Mouse (Mus musculus) kidney, embryonic 16.5 days (tissue): ENCODE data around the gene Hbb-bh1. TPM values are rescaled to one million over a fixed set of nuclear protein-coding genes. Genes with fewer than 3 reads are reported as not detected.

ENCODE experiments used
- ATAC-seq: fragments of 200-750 bp; cut with Nextera tagmentation; 2 replicates; pipeline ENCODE4 v1.8.0; 2017; ENCODE audit warnings: moderate TSS enrichment; ENCODE audit not compliant: low FRiP score, low TSS enrichment
- H3K27ac ChIP-seq: fragments of 300-500 bp; sonication (generic); 2 replicates; pipeline ENCODE4 v1.5.1; 2014; ENCODE audit warnings: low read length
- H3K27me3 ChIP-seq: fragments of 300-500 bp; sonication (generic); 2 replicates; pipeline ENCODE4 v1.6.1; 2014; ENCODE audit warnings: low read length, control low read depth, mixed read lengths; ENCODE audit not compliant: insufficient read depth
- H3K36me3 ChIP-seq: fragments of 300-500 bp; sonication (generic); 2 replicates; pipeline ENCODE4 v1.6.1; 2014; ENCODE audit warnings: low read length, control low read depth, mixed read lengths; ENCODE audit not compliant: insufficient read depth
- H3K4me1 ChIP-seq: fragments of 300-500 bp; sonication (generic); 2 replicates; pipeline ENCODE4 v1.6.1; 2014; ENCODE audit warnings: low read length, control low read depth, mixed read lengths; ENCODE audit not compliant: insufficient read depth
- H3K4me2 ChIP-seq: fragments of 300-500 bp; sonication (generic); replicated peaks from 2 replicates; pipeline ENCODE4 v1.6.1; 2014; ENCODE audit warnings: low read depth, low read length
- H3K4me3 ChIP-seq: fragments of 300-500 bp; sonication (generic); 2 replicates; pipeline ENCODE4 v1.5.1; 2014; ENCODE audit warnings: mild to moderate bottlenecking, low read length
- H3K9ac ChIP-seq: fragments of 300-500 bp; sonication (generic); replicated peaks from 2 replicates; pipeline ENCODE4 v1.6.1; 2014; ENCODE audit warnings: low read length
- H3K9me3 ChIP-seq: fragments of 300-500 bp; sonication (generic); 2 replicates; pipeline ENCODE4 v1.6.1; 2016; ENCODE audit warnings: low read length, control low read depth
- WGBS: fragments of 180-500 bp; shearing (Covaris S2); extraction: QIAGEN DNeasy Blood & Tissue Kit; methylation state at CpG from one replicate; pipeline ENCODE4 v1.1.7; 2014; 5-methylcytosine and 5-hydroxymethylcytosine counted together
- polyA plus RNA-seq: library from polyadenylated mRNA; unstranded; fragments of >200 nt; fragmentation: Nextera tagmentation; extraction: Ambion mirVana; gene quantifications from 2 replicates; pipeline ENCODE4 v1.2.1, GENCODE M21; 2015

Gene Hbb-bh1
- polyA plus RNA-seq, 1 experiment from 2014 or later: 0.92 TPM

DNA sequence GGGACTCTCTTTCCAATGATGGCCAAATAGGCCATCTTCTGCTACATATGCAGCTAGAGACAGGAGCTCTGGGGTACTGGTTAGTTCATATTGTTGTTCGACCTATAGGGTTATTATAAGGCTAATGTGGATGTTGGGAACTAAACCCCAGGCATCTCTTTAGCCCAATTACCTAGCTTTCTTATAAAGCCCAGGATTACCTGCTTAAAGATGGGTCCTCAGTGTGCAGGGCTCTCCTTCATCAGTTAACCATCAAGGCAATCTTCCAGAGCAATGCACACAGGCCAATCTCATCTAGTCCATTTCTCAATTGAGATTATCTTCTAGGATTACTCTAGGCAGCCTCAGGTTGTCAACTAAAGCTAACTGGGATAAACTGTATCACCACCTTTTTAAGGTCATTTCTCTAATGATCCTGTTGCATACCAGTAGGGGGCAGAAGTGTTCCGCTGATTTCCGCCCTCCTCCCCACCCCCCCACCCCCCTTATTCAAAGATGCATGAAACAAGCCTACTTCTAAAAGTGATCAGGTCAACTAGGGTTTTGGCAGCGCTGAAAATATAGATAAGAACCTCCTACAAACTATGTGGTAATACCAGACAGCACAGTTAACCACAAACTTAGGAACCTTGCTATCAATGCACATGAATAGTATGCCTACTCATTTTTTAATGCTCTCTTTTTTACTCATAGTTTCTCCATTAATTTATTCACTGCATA lies 50.1 kb downstream of the Hbb-bh1 start:
- Histone ChIP-seq H3K4me1 (no peaks in the 10 kb centered on the region), H3K36me3 (no peaks in the 10 kb centered on the region), H3K9me3 (no peaks in the 10 kb centered on the region), H3K4me3 (no peak overlapping the region), H3K9ac (no peak overlapping the region), H3K27me3 (no peaks in the 10 kb centered on the region), H3K4me2 (no peak overlapping the region), H3K27ac (no peak overlapping the region)
- ATAC-seq: no peak
- WGBS: 31% methylated on average over 4 of the region's 4 CpGs

DNA sequence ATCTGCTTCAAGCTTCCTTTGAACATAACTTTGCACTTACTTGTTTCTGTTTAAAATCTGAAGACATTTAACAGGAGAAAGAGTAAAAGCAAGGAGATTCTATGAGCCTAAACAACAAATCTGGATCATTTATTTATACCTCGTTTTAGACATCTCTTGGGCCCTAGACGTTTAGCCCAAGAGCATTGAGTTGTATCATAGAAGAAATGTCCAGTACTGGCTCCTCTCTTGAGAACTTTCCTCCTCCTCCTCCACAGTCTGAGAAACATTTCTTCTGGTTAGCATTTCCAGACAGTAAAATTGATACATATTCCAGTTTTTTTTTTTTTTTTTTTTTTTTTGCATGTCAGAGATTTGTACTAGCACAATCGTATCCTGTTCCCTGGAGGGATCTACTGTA lies 51.2 kb downstream of the Hbb-bh1 start, which contains the start of gene Olfr67:
TSS of gene Olfr67 (minus strand) at position 101 of the 400 bp plus-strand sequence.
- H3K4me1 ChIP-seq: no peaks in the 10 kb centered on the region
- ATAC-seq: no peak
- H3K9ac ChIP-seq: no peak within 1 kb of the TSS
- H3K4me2 ChIP-seq: no peak within 1 kb of the TSS
- no peak within 1 kb of the TSS for H3K27ac ChIP-seq
- no peaks in the 10 kb centered on the region for H3K27me3 ChIP-seq
- no peaks in the 10 kb centered on the region for H3K36me3 ChIP-seq
- H3K4me3 ChIP-seq: no peak within 1 kb of the TSS
- WGBS: 76% methylated on average over 3 of the region's 3 CpGs
- no peaks in the 10 kb centered on the region for H3K9me3 ChIP-seq

Other genes with a start within 250 kb of the Hbb-bh1 start
- gene Olfr619, start 242.6 kb downstream of the Hbb-bh1 start, polyA plus RNA-seq: not detected in 2 replicates
- not detected in 2 replicates for gene Olfr620, start 230.6 kb downstream of the Hbb-bh1 start, polyA plus RNA-seq
- gene Olfr622, start 200.5 kb downstream of the Hbb-bh1 start, polyA plus RNA-seq: not detected in 2 replicates
- not detected in 2 replicates for gene Olfr623, start 179.5 kb downstream of the Hbb-bh1 start, polyA plus RNA-seq
- 0.02 and 0.04 TPM in 2 replicates for gene Olfr624, start 172.0 kb downstream of the Hbb-bh1 start, polyA plus RNA-seq
- gene Olfr625-ps1, start 160.4 kb downstream of the Hbb-bh1 start, polyA plus RNA-seq: not detected in 2 replicates
- not detected in 2 replicates for gene Olfr243, start 128.5 kb downstream of the Hbb-bh1 start, polyA plus RNA-seq
- not detected in 2 replicates for gene Olfr628, start 112.8 kb downstream of the Hbb-bh1 start, polyA plus RNA-seq
- not detected in 2 replicates for gene Olfr629, start 98.2 kb downstream of the Hbb-bh1 start, polyA plus RNA-seq
- gene Olfr630, start 85.8 kb downstream of the Hbb-bh1 start, polyA plus RNA-seq: not detected in 2 replicates
- gene Olfr69, start 71.6 kb downstream of the Hbb-bh1 start, polyA plus RNA-seq: not detected in 2 replicates
- not detected in 2 replicates for gene Olfr68, start 63.5 kb downstream of the Hbb-bh1 start, polyA plus RNA-seq
- gene Olfr67, start 51.3 kb downstream of the Hbb-bh1 start, polyA plus RNA-seq: not detected in 2 replicates
- 2,178 and 2,179 TPM in 2 replicates for gene Hbb-bt, start 29.2 kb downstream of the Hbb-bh1 start, polyA plus RNA-seq
- gene Hbb-bs, start 15.1 kb downstream of the Hbb-bh1 start, polyA plus RNA-seq: 7,235 and 7,674 TPM in 2 replicates
- gene Hbb-bh2, start 2.6 kb downstream of the Hbb-bh1 start, polyA plus RNA-seq: not detected in 2 replicates
- 50.5 and 57.1 TPM in 2 replicates for gene Hbb-y, start 10.1 kb upstream of the Hbb-bh1 start, polyA plus RNA-seq
- not detected in 2 replicates for gene Olfr66, start 43.1 kb upstream of the Hbb-bh1 start, polyA plus RNA-seq
- gene Olfr64, start 51.3 kb upstream of the Hbb-bh1 start, polyA plus RNA-seq: not detected in 2 replicates
- not detected in 2 replicates for gene Olfr65, start 60.3 kb upstream of the Hbb-bh1 start, polyA plus RNA-seq
- gene Olfr631, start 85.7 kb upstream of the Hbb-bh1 start, polyA plus RNA-seq: not detected in 2 replicates
- not detected in 2 replicates for gene Olfr632, start 91.2 kb upstream of the Hbb-bh1 start, polyA plus RNA-seq
- not detected in 2 replicates for gene Olfr633, start 101.3 kb upstream of the Hbb-bh1 start, polyA plus RNA-seq
- gene Olfr635, start 128.0 kb upstream of the Hbb-bh1 start, polyA plus RNA-seq: 0.01 TPM in 2 replicates
- gene Olfr638, start 155.6 kb upstream of the Hbb-bh1 start, polyA plus RNA-seq: not detected in 2 replicates
- gene Olfr639, start 174.1 kb upstream of the Hbb-bh1 start, polyA plus RNA-seq: not detected in 2 replicates
- gene Olfr640, start 182.4 kb upstream of the Hbb-bh1 start, polyA plus RNA-seq: not detected in 2 replicates
- gene Olfr641, start 192.3 kb upstream of the Hbb-bh1 start, polyA plus RNA-seq: not detected in 2 replicates
- not detected in 2 replicates for gene Olfr642, start 209.5 kb upstream of the Hbb-bh1 start, polyA plus RNA-seq
- gene 4930516K23Rik, start 218.3 kb upstream of the Hbb-bh1 start, polyA plus RNA-seq: not detected in 2 replicates
- not detected in 2 replicates for gene Olfr644, start 228.7 kb upstream of the Hbb-bh1 start, polyA plus RNA-seq
- gene Olfr645, start 242.3 kb upstream of the Hbb-bh1 start, polyA plus RNA-seq: not detected in 2 replicates